17 mouse cellular contexts compared by ENCODE assay signal in genomic region chr8:107457725-107458124, GRCm38 (mm10). TPM values are rescaled to one million over a fixed set of nuclear protein-coding genes. Genes with fewer than 3 reads are reported as not detected.
DNase-seq lines count a peak whose midpoint lies in the region; ATAC-seq lines count a peak whose summit lies in the region.
"Had no signal": no experiment of that assay in that cellular context is flagged by ENCODE, and none has a peak within 500 bp of the region (broad histone marks: within the 10 kb centered on the region; RNA-seq: fewer than 3 reads in every experiment).

No protein-coding gene starts in this region.

- no peaks in the 10 kb centered on the region for H3K9me3 ChIP-seq in midbrain, embryonic 11.5 days (ENCODE audit: control insufficient read depth, low read length)
- no peaks in the 10 kb centered on the region for H3K9me3 ChIP-seq in midbrain, embryonic 14.5 days (ENCODE audit: control insufficient read depth, low read length)
- no peaks in the 10 kb centered on the region for H3K9me3 ChIP-seq in embryonic facial prominence, embryonic 13.5 days
- H3K9me3 ChIP-seq in limb, embryonic 15.5 days: no peaks in the 10 kb centered on the region
- H3K9me3 ChIP-seq: forebrain, embryonic 12.5 days; lung, embryonic 15.5 days had no signal

- no peaks in the 10 kb centered on the region for H3K27me3 ChIP-seq in midbrain, embryonic 11.5 days (ENCODE audit: control insufficient read depth, insufficient read depth, low read length)
- no peaks in the 10 kb centered on the region for H3K27me3 ChIP-seq in midbrain, embryonic 14.5 days (ENCODE audit: control insufficient read depth, insufficient read depth, low read length)
- H3K27me3 ChIP-seq in embryonic facial prominence, embryonic 13.5 days: no peaks in the 10 kb centered on the region
- H3K27me3 ChIP-seq in limb, embryonic 15.5 days: no peaks in the 10 kb centered on the region
- H3K27me3 ChIP-seq: forebrain, embryonic 12.5 days; lung, embryonic 15.5 days had no signal

- H3K4me1 ChIP-seq in midbrain, embryonic 11.5 days (ENCODE audit: control insufficient read depth, insufficient read depth, low read length): no peaks in the 10 kb centered on the region
- H3K4me1 ChIP-seq in midbrain, embryonic 14.5 days (ENCODE audit: control insufficient read depth, insufficient read depth, low read length): no peaks in the 10 kb centered on the region
- no peaks in the 10 kb centered on the region for H3K4me1 ChIP-seq in embryonic facial prominence, embryonic 13.5 days
- no peaks in the 10 kb centered on the region for H3K4me1 ChIP-seq in limb, embryonic 15.5 days
- H3K4me1 ChIP-seq: forebrain, embryonic 12.5 days; lung, embryonic 15.5 days had no signal

- ATAC-seq in midbrain, embryonic 11.5 days (ENCODE audit: low FRiP score): no peak
- ATAC-seq in midbrain, embryonic 14.5 days (ENCODE audit: low FRiP score, low TSS enrichment): no peak
- ATAC-seq in embryonic facial prominence, embryonic 13.5 days (ENCODE audit: insufficient number of reproducible peaks, insufficient read depth, low FRiP score, low TSS enrichment, low read depth): no peak
- no peak for ATAC-seq in limb, embryonic 15.5 days (ENCODE audit: insufficient number of reproducible peaks, low FRiP score, low TSS enrichment, low read depth)
- ATAC-seq: midbrain, embryonic 16.5 days had no signal

- H3K9ac ChIP-seq in midbrain, embryonic 11.5 days (ENCODE audit: low read length): no peak overlapping the region
- H3K9ac ChIP-seq in midbrain, embryonic 14.5 days (replicated peaks; ENCODE audit: low read length): no peak overlapping the region
- H3K9ac ChIP-seq in embryonic facial prominence, embryonic 13.5 days: no peak overlapping the region
- no peak overlapping the region for H3K9ac ChIP-seq in limb, embryonic 15.5 days
- H3K9ac ChIP-seq: forebrain, embryonic 12.5 days; lung, embryonic 15.5 days had no signal

- H3K36me3 ChIP-seq in midbrain, embryonic 11.5 days (ENCODE audit: control insufficient read depth, insufficient read depth, low read length): 0 out of 2 replicates have a peak, but pooled peaks cover 5% of the 10 kb centered on the region
- H3K36me3 ChIP-seq in midbrain, embryonic 14.5 days (ENCODE audit: control insufficient read depth, insufficient read depth, low read length): peaks cover 65% of the 10 kb centered on the region
- H3K36me3 ChIP-seq in embryonic facial prominence, embryonic 13.5 days: peaks cover 48% of the 10 kb centered on the region
- peaks cover 33% of the 10 kb centered on the region for H3K36me3 ChIP-seq in limb, embryonic 15.5 days

- WGBS in midbrain, embryonic 11.5 days: 81% methylated on average over 4 of the region's 4 CpGs
- WGBS in midbrain, embryonic 14.5 days: 87% methylated on average over 4 of the region's 4 CpGs
- WGBS in embryonic facial prominence, embryonic 13.5 days: 55% methylated on average over 4 of the region's 4 CpGs
- 75% methylated on average over 4 of the region's 4 CpGs for WGBS in limb, embryonic 15.5 days

- intact Hi-C loops in left cerebral cortex, postnatal 10 days (cut with DNase I): no loop called here

- H3K27ac ChIP-seq in midbrain, embryonic 11.5 days (ENCODE audit: low read depth, low read length): no peak overlapping the region
- H3K27ac ChIP-seq in midbrain, embryonic 14.5 days (replicated peaks; ENCODE audit: low read depth, low read length): no peak overlapping the region
- H3K27ac ChIP-seq in embryonic facial prominence, embryonic 13.5 days: peak overlapping the region; percentile 55
- H3K27ac ChIP-seq in limb, embryonic 15.5 days: peak overlapping the region; percentile 73
- H3K27ac ChIP-seq: forebrain, embryonic 12.5 days; lung, embryonic 15.5 days had no signal

- H3K4me3 ChIP-seq in midbrain, embryonic 11.5 days (ENCODE audit: low read depth, low read length): no peak overlapping the region
- H3K4me3 ChIP-seq in midbrain, embryonic 14.5 days (replicated peaks; ENCODE audit: low read depth, low read length): no peak overlapping the region
- H3K4me3 ChIP-seq in embryonic facial prominence, embryonic 13.5 days: no peak overlapping the region
- no peak overlapping the region for H3K4me3 ChIP-seq in limb, embryonic 15.5 days
- H3K4me3 ChIP-seq: forebrain, embryonic 12.5 days; lung, embryonic 15.5 days had no signal

- DNase-seq in adrenal gland, adult 8-10 months: peak; percentile 29
- DNase-seq in adrenal gland, postnatal 4 days (ENCODE audit: low spot score in 2 of 2): no peak
- DNase-seq in midbrain, embryonic 11.5 days (ENCODE audit: low spot score, missing footprints): peak; percentile 17
- DNase-seq in midbrain, embryonic 14.5 days: no peak
- DNase-seq in left cerebral cortex, postnatal 10 days (ENCODE audit: extremely low spot score in 1 of 2, low spot score in 2 of 2): no peak
- no peak for DNase-seq in left cerebral cortex, adult 8-10 months (ENCODE audit: low spot score in 2 of 2)
- DNase-seq: B cell, adult 2 months; cerebellum, postnatal 36 days; heart, postnatal 10 days; kidney, adult 9 months; thymus, postnatal 25 days had no signal

- no peak overlapping the region for H3K4me2 ChIP-seq in midbrain, embryonic 11.5 days
- H3K4me2 ChIP-seq in midbrain, embryonic 14.5 days (ENCODE audit: low read length): no peak overlapping the region
- H3K4me2 ChIP-seq in embryonic facial prominence, embryonic 13.5 days: no peak overlapping the region
- H3K4me2 ChIP-seq in limb, embryonic 15.5 days: no peak overlapping the region
- H3K4me2 ChIP-seq: forebrain, embryonic 12.5 days; liver, embryonic 11.5 days; lung, embryonic 15.5 days had no signal

RNA-seq across cellular contexts. Expression of gene Wwp2, which starts 21.6 kb away (rescaled TPM):
- total RNA-seq in adrenal gland, adult 8-10 months (2022): 10 to 100 TPM; 37.7 to 62.9 (median 50.9) TPM
- 10 to 100 TPM; 53.9 to 57.8 TPM for total RNA-seq in adrenal gland, postnatal 4 days (2021)
- 53.1 and 56.4 TPM in 2 replicates for polyA plus RNA-seq in midbrain, embryonic 11.5 days (2014; fragmentation: Nextera tagmentation; extraction: Ambion mirVana)
- polyA plus RNA-seq in midbrain, embryonic 14.5 days (2014; fragmentation: Nextera tagmentation; extraction: Ambion mirVana): 38.3 and 50.5 TPM in 2 replicates
- polyA plus RNA-seq in embryonic facial prominence, embryonic 13.5 days (2015; fragmentation: Nextera tagmentation; extraction: Ambion mirVana): 158 and 211 TPM in 2 replicates
- 114 and 119 TPM in 2 replicates for polyA plus RNA-seq in limb, embryonic 15.5 days (2015; fragmentation: Nextera tagmentation; extraction: Ambion mirVana)
- total RNA-seq in left cerebral cortex, postnatal 10 days (2021): 10 to 100 TPM; 34.8 to 36.1 TPM
- 10 to 100 TPM; 43.6 to 51.3 (median 44.5) TPM for total RNA-seq in left cerebral cortex, adult 8-10 months (2022)

RNA-seq across cellular contexts. Expression of gene Nob1, which starts 32.9 kb away (rescaled TPM):
- 10 to 100 TPM; 29.4 to 33.5 (median 32.5) TPM for total RNA-seq in adrenal gland, adult 8-10 months (2022)
- 10 to 100 TPM; 37.5 to 42.4 TPM for total RNA-seq in adrenal gland, postnatal 4 days (2021)
- polyA plus RNA-seq in midbrain, embryonic 11.5 days (2014; fragmentation: Nextera tagmentation; extraction: Ambion mirVana): 69.5 and 81.7 TPM in 2 replicates
- 52.0 and 60.3 TPM in 2 replicates for polyA plus RNA-seq in midbrain, embryonic 14.5 days (2014; fragmentation: Nextera tagmentation; extraction: Ambion mirVana)
- polyA plus RNA-seq in embryonic facial prominence, embryonic 13.5 days (2015; fragmentation: Nextera tagmentation; extraction: Ambion mirVana): 96.8 and 106 TPM in 2 replicates
- polyA plus RNA-seq in limb, embryonic 15.5 days (2015; fragmentation: Nextera tagmentation; extraction: Ambion mirVana): 78.5 and 84.8 TPM in 2 replicates
- total RNA-seq in left cerebral cortex, postnatal 10 days (2021): 10 to 100 TPM; 32.7 to 38.0 TPM
- total RNA-seq in left cerebral cortex, adult 8-10 months (2022): 10 to 100 TPM; 34.9 to 38.7 (median 36.6) TPM

RNA-seq across cellular contexts. Expression of gene Nqo1, which starts 54.7 kb away (rescaled TPM):
- total RNA-seq in adrenal gland, adult 8-10 months (2022): 1 to 10 TPM; 5.8 to 8.1 (median 6.9) TPM
- 10 to 100 TPM in 1 of 2 experiments, 1 to 10 TPM in 1; 9.7 to 10.5 TPM for total RNA-seq in adrenal gland, postnatal 4 days (2021)
- polyA plus RNA-seq in midbrain, embryonic 11.5 days (2014; fragmentation: Nextera tagmentation; extraction: Ambion mirVana): 6.7 and 7.9 TPM in 2 replicates
- polyA plus RNA-seq in midbrain, embryonic 14.5 days (2014; fragmentation: Nextera tagmentation; extraction: Ambion mirVana): 3.2 and 4.6 TPM in 2 replicates
- polyA plus RNA-seq in embryonic facial prominence, embryonic 13.5 days (2015; fragmentation: Nextera tagmentation; extraction: Ambion mirVana): 21.8 and 25.0 TPM in 2 replicates
- 14.6 and 16.5 TPM in 2 replicates for polyA plus RNA-seq in limb, embryonic 15.5 days (2015; fragmentation: Nextera tagmentation; extraction: Ambion mirVana)
- total RNA-seq in left cerebral cortex, postnatal 10 days (2021): 1 to 10 TPM; 3.0 to 3.4 TPM
- 1 to 10 TPM; 5.2 to 7.8 (median 6.7) TPM for total RNA-seq in left cerebral cortex, adult 8-10 months (2022)

Comparison
In these comparisons a context has a peak if more than half of its experiments do, and no peak if none do; other contexts are left out.
1. DNase-seq: peak in adrenal gland, adult 8-10 months (single experiment) and midbrain, embryonic 11.5 days (single experiment); none in adrenal gland, postnatal 4 days (0 of 2), midbrain, embryonic 14.5 days (single experiment), left cerebral cortex, postnatal 10 days (0 of 2) and left cerebral cortex, adult 8-10 months (0 of 2).
2. H3K27ac ChIP-seq: peak in embryonic facial prominence, embryonic 13.5 days (single experiment) and limb, embryonic 15.5 days (single experiment); none in midbrain, embryonic 11.5 days (single experiment) and midbrain, embryonic 14.5 days (single experiment).